Comparison of ENCODE assay signal across 12 mouse cellular contexts in the genomic region with DNA sequence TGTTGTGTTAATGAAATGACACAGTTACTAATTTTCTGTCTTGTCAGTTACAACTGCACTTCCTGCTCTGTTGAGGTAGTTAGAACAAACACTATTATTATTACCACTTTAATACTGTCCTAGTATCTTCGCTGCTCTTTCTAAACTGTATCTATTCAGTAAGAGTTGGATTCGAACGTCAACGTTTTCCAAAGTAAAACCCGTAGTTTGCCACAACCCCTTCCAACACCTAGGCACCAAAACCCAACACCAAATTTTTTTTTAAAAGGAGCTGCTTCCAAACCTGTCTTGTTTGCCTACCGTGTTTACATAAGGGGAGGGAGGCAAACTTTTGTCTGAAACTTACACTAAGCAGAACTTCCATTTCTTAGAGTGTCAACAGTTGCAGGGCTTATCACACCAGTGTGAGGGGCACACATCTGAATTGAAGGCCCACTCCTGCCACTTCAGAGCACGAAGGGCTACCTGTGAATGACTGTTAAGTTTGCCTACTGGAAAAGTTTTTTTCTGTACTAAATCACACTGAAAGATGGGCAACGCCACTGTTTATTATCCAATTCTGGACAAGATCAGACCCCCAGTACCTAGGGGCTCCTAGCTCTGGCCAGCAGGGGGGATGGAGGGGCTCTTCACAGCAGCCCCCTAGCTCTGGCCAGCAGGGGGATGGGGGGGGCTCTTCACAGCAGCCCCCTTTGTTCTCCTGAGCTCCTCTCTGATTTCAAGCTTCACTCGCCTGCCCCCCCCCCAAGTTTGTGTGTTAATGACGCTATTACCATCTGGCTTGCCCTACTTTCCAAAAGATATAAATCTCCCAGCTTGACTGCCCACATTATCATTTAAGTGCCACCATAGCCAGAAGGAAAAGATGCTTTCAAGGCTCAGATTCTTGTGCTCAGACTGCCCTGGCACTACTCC. TPM values are rescaled to one million over a fixed set of nuclear protein-coding genes. Genes with fewer than 3 reads are reported as not detected.
DNase-seq lines count a peak whose midpoint lies in the region; ATAC-seq lines count a peak whose summit lies in the region.
"Had no signal": no experiment of that assay in that cellular context is flagged by ENCODE, and none has a peak within 500 bp of the region (broad histone marks: within the 10 kb centered on the region; RNA-seq: fewer than 3 reads in every experiment).

No protein-coding gene starts in this region.

- H3K36me3 ChIP-seq in embryonic facial prominence, embryonic 10.5 days (replicated peaks) = no peaks in the 10 kb centered on the region
- H3K36me3 ChIP-seq in forebrain, embryonic 13.5 days (ENCODE audit: poor library complexity, severe bottlenecking) = no peaks in the 10 kb centered on the region
- H3K36me3 ChIP-seq in midbrain, embryonic 11.5 days (ENCODE audit: control insufficient read depth, insufficient read depth, low read length) = no peaks in the 10 kb centered on the region
- H3K36me3 ChIP-seq: embryonic facial prominence, embryonic 15.5 days; liver, embryonic 15.5 days had no signal

- 7% methylated on average over 10 of the region's 10 CpGs for WGBS in embryonic facial prominence, embryonic 10.5 days
- WGBS in forebrain, embryonic 13.5 days = 1% methylated on average over 10 of the region's 10 CpGs
- WGBS in midbrain, embryonic 11.5 days = 3% methylated on average over 10 of the region's 10 CpGs

- peak overlapping the region; percentile 55; the same call in 1 of the 2 replicates for H3K4me3 ChIP-seq in embryonic facial prominence, embryonic 10.5 days
- H3K4me3 ChIP-seq in forebrain, embryonic 13.5 days = peak overlapping the region; percentile 60
- H3K4me3 ChIP-seq in midbrain, embryonic 11.5 days (ENCODE audit: low read depth, low read length) = peak overlapping the region; percentile 24
- H3K4me3 ChIP-seq: liver, embryonic 15.5 days had no signal

- peak overlapping the region; percentile 75 for H3K9ac ChIP-seq in forebrain, embryonic 13.5 days
- peak overlapping the region; percentile 99 for H3K9ac ChIP-seq in midbrain, embryonic 11.5 days (ENCODE audit: low read length)
- H3K9ac ChIP-seq: embryonic facial prominence, embryonic 15.5 days; liver, embryonic 15.5 days had no signal

- no peaks in the 10 kb centered on the region for H3K9me3 ChIP-seq in embryonic facial prominence, embryonic 10.5 days
- H3K9me3 ChIP-seq in forebrain, embryonic 13.5 days (replicated peaks) = no peaks in the 10 kb centered on the region
- H3K9me3 ChIP-seq in midbrain, embryonic 11.5 days (ENCODE audit: control insufficient read depth, low read length) = no peaks in the 10 kb centered on the region
- H3K9me3 ChIP-seq: embryonic facial prominence, embryonic 15.5 days; liver, embryonic 15.5 days had no signal

- peak overlapping the region; percentile 85 for H3K27ac ChIP-seq in embryonic facial prominence, embryonic 10.5 days (replicated peaks)
- peak overlapping the region; percentile 98 for H3K27ac ChIP-seq in forebrain, embryonic 13.5 days
- H3K27ac ChIP-seq in midbrain, embryonic 11.5 days (ENCODE audit: low read depth, low read length) = peak overlapping the region; percentile 86
- H3K27ac ChIP-seq: kidney, postnatal 0 days; liver, embryonic 15.5 days had no signal

- peaks cover 99% of the 10 kb centered on the region for H3K27me3 ChIP-seq in embryonic facial prominence, embryonic 10.5 days (replicated peaks; ENCODE audit: low read depth, poor library complexity, severe bottlenecking)
- H3K27me3 ChIP-seq in forebrain, embryonic 13.5 days = peaks cover 7% of the 10 kb centered on the region; the same call in 1 of the 2 replicates
- no peaks in the 10 kb centered on the region; the same call in 1 of the 2 replicates for H3K27me3 ChIP-seq in midbrain, embryonic 11.5 days (ENCODE audit: control insufficient read depth, insufficient read depth, low read length)

- no peak for ATAC-seq in forebrain, embryonic 13.5 days
- ATAC-seq in midbrain, embryonic 11.5 days (ENCODE audit: low FRiP score) = no peak
- ATAC-seq in inflammation-experienced regulatory T-cells, adult 6 months = no peak

- peaks cover 77% of the 10 kb centered on the region for H3K4me1 ChIP-seq in embryonic facial prominence, embryonic 10.5 days
- peaks cover 93% of the 10 kb centered on the region for H3K4me1 ChIP-seq in forebrain, embryonic 13.5 days
- H3K4me1 ChIP-seq in midbrain, embryonic 11.5 days (ENCODE audit: control insufficient read depth, insufficient read depth, low read length) = peaks cover 75% of the 10 kb centered on the region

- peak overlapping the region; percentile 70 for H3K4me2 ChIP-seq in forebrain, embryonic 13.5 days
- H3K4me2 ChIP-seq in midbrain, embryonic 11.5 days = peak overlapping the region; percentile 89

- peak; percentile 29 for DNase-seq in embryonic facial prominence, embryonic 10.5 days (ENCODE audit: low spot score)
- DNase-seq in midbrain, embryonic 11.5 days (ENCODE audit: low spot score, missing footprints) = peak; percentile 94
- peak; percentile 79 for DNase-seq in retina, embryonic 14.5 days (ENCODE audit: low spot score)
- no peak for DNase-seq in gastrocnemius, postnatal 25 days
- no peak for DNase-seq in lung, postnatal 25 days (ENCODE audit: low spot score)
- DNase-seq: right cerebral cortex, postnatal 25 days had no signal

RNA-seq across cellular contexts. Expression of a gene that starts 15.8 kb away (rescaled TPM):
- polyA plus RNA-seq in embryonic facial prominence, embryonic 10.5 days (2016; fragmentation: Nextera tagmentation; extraction: Ambion mirVana) = 12.2 and 16.1 TPM in 2 replicates
- 41.3 and 48.4 TPM in 2 replicates for polyA plus RNA-seq in forebrain, embryonic 13.5 days (2015; fragmentation: Nextera tagmentation; extraction: Ambion mirVana)
- 48.7 and 49.5 TPM in 2 replicates for polyA plus RNA-seq in midbrain, embryonic 11.5 days (2014; fragmentation: Nextera tagmentation; extraction: Ambion mirVana)
- total RNA-seq in gastrocnemius, postnatal 25 days (2021) = not detected
- polyA plus RNA-seq in inflammation-experienced regulatory T-cells, adult 6 months (2017; shearing (Covaris generic)) = not detected
- polyA plus RNA-seq: heart, postnatal 0 days; kidney, postnatal 0 days; liver, embryonic 15.5 days had no signal

Comparison
In these comparisons a context has a peak if more than half of its experiments do, and no peak if none do; other contexts are left out.
1. DNase-seq: peak in embryonic facial prominence, embryonic 10.5 days (single experiment), midbrain, embryonic 11.5 days (single experiment) and retina, embryonic 14.5 days (single experiment); none in gastrocnemius, postnatal 25 days (single experiment) and lung, postnatal 25 days (single experiment).
2. RNA of a gene that starts 15.8 kb away (polyA plus RNA-seq): 48.7 to 49.5 TPM in midbrain, embryonic 11.5 days, 41.3 to 48.4 TPM in forebrain, embryonic 13.5 days and 12.2 to 16.1 TPM in embryonic facial prominence, embryonic 10.5 days; not detected in inflammation-experienced regulatory T-cells, adult 6 months; every median in the first group is over 10 times any median in the second.
3. Peak in every context shown above with its lines, with median percentiles within 50 percentile points of each other: H3K27ac ChIP-seq and H3K4me3 ChIP-seq.